Mouse (Mus musculus) MN1 (cell line): ENCODE measurements around the gene Gabarapl1.
A peak's percentile ranks its signal among the peaks of the same experiment; 100 is the strongest.

Experiments
- DNase-seq: peaks from one replicate; pipeline ENCODE4 v3.0.0-alpha.2; 2016; ENCODE audit warnings: low spot score

Gene Gabarapl1

GRCm38 (mm10) chr6:129535723-129536122 is 2.8 kb downstream of the Gabarapl1 start:
- DNase-seq: no peak

GRCm38 (mm10) chr6:129538555-129538954 is 5.6 kb downstream of the Gabarapl1 start:
- DNase-seq: no peak

GRCm38 (mm10) chr6:129541931-129542330 is 9.0 kb downstream of the Gabarapl1 start:
- no peak for DNase-seq

- DNase-seq: no peak
Observed at GRCm38 (mm10) chr6:129542540-129542939, 9.6 kb downstream of the Gabarapl1 start.

GRCm38 (mm10) chr6:129543709-129544606 is 11.0 kb downstream of the Gabarapl1 start:
- peak; percentile 70 for DNase-seq

GRCm38 (mm10) chr6:129547277-129547676 is 14.3 kb downstream of the Gabarapl1 start:
- DNase-seq: no peak

- no peak for DNase-seq
Observed at GRCm38 (mm10) chr6:129548009-129548408, 15.0 kb downstream of the Gabarapl1 start.

- DNase-seq: no peak
Observed at GRCm38 (mm10) chr6:129557298-129558023, 24.5 kb downstream of the Gabarapl1 start.

GRCm38 (mm10) chr6:129558946-129559640 is 26.1 kb downstream of the Gabarapl1 start:
- peak; percentile 66 for DNase-seq

GRCm38 (mm10) chr6:129559641-129560027 is 26.7 kb downstream of the Gabarapl1 start:
- no peak for DNase-seq

- DNase-seq: no peak
Observed at GRCm38 (mm10) chr6:129565257-129565656, 32.3 kb downstream of the Gabarapl1 start.

GRCm38 (mm10) chr6:129575315-129575714 is 42.4 kb downstream of the Gabarapl1 start:
- DNase-seq: no peak

GRCm38 (mm10) chr6:129577605-129578004 is 44.6 kb downstream of the Gabarapl1 start, which contains the start of gene Klre1:
TSS of gene Klre1 (plus strand) at chr6:129577905.
- DNase-seq: no peak

GRCm38 (mm10) chr6:129581274-129581673 is 48.3 kb downstream of the Gabarapl1 start:
- DNase-seq: no peak

GRCm38 (mm10) chr6:129581896-129582295 is 48.9 kb downstream of the Gabarapl1 start:
- DNase-seq: no peak

GRCm38 (mm10) chr6:129583014-129583413 is 50.1 kb downstream of the Gabarapl1 start:
- DNase-seq: no peak

GRCm38 (mm10) chr6:129591508-129591907 is 58.5 kb downstream of the Gabarapl1 start, which contains the start of gene Klrd1:
TSS of gene Klrd1 (plus strand) at chr6:129591782.
- no peak for DNase-seq
